Mouse (Mus musculus) thymus, postnatal 4 days (tissue): ENCODE data around the gene Il1a.
A peak's percentile ranks its signal among the peaks of the same experiment; 100 is the strongest.

ENCODE experiments used
- DNase-seq: peaks from one replicate; pipeline ENCODE4 v3.0.0; 2021

The Il1a gene

DNA sequence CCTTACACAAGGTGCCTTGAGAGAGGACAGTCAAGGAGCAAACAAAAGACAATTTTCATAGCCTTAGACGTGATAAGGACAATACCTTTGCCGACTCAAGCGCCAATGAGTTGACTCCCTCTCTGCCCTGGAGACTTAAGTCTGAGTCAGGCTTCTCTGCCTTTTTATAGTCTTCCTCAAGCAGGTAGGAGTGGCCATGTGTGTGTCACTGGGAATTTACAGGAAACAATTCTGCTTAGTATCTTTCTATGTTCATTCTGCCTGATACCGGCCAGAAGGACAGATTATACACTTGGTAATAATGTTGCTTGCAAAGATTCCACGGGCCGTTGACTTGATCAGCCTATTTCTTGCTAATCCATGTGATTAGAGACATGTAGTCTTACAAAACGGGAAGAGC is at the start of gene Il1a:
Il1a (minus strand) TSS at position 137 of the 400 bp plus-strand sequence.
- no peak for DNase-seq

DNA sequence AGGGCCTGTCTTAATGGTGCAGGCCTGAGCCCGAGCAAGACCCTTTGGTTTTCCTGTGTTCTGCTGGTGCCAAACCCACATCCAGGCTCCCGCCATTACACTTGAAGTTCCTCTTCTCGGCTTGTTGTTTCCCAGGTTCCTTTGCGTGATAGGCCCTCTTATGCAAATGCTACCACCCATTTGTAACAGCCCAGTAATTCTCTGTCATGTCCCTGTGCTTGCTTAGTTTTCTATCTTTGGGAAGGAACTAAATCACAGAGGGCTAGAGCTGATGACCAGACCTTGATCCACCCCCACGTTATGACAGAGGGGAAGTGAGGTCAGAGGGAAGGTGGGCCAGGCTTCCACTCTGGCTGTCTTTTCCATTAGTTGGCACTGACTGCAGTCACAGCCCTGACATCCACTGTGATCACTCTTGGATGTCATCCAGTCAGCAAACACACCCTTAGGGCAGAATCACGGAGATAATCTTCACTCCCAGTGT is 28.4 kb upstream of the Il1a start:
- no peak for DNase-seq

- no peak for DNase-seq
These were observed 23.7 kb upstream of the Il1a start for GRCm38 (mm10) chr2:129333471-129333870.

DNA sequence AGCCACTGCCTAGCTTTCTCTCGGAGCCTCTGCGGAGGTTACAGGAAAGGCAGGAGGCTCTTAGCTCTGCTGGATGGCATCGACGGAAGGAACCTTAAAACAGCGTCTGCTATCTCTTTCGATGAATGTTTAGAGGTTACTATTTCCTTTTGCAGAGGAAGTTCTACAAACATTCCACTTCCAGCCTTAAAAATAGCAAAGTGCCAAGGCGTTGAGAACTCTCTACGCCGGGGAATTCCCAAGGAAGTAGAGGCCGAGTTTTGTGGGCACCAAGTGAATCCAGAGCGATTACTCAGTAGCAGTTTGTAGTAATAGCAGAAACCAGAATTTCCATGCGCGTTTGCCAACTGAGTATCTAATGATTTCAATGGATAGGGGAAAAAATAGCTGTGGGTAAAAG is 20.8 kb upstream of the Il1a start:
- DNase-seq: no peak

DNA sequence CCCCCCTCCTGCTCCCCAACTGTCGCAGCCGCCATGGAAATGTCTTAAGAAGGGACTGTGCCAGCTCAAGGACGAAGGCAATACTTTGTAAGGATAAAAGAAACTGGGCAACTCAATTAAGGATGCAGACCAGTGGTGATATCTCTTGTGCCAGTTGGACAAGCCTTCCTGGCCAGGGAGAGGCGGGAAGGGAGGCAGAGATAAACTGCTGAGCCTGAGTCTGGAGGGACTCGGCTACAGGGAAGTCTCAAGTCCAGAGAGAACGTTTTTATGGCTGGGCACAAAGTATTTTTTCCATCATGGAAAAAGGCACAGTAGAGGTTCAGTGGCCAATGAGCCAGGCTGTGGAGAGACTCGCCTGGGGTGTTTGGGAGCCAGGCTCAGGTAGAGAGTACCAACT is 20.3 kb upstream of the Il1a start:
- no peak for DNase-seq

DNA sequence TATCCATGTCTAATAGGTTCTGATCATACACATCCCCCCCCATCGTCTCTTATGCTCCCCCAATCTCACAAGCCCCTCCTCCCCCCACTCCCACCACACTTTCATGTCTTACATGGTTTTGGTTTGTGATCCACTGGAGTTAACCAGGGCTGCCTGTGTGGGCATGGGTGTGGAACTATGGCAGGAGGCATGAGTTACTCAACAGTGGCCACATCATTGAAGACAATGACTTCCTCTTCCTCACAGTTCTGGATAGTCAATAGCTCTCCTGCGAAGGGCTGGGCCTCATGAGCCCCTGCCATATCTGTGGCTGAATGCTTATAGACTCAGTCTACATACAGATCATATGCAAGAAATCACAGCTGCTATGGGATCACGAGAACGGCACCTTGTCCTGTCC is 18.5 kb upstream of the Il1a start:
- no peak for DNase-seq

- DNase-seq: no peak
These were observed 14.4 kb upstream of the Il1a start for GRCm38 (mm10) chr2:129324216-129324615.

GRCm38 (mm10) chr2:129322117-129322635 is 12.4 kb upstream of the Il1a start:
- DNase-seq: no peak

GRCm38 (mm10) chr2:129320033-129320605 is 10.3 kb upstream of the Il1a start:
- DNase-seq: no peak

- DNase-seq: no peak
These were observed 6.1 kb upstream of the Il1a start for GRCm38 (mm10) chr2:129315831-129316230.

GRCm38 (mm10) chr2:129314880-129315279 is 5.1 kb upstream of the Il1a start:
- no peak for DNase-seq

DNA sequence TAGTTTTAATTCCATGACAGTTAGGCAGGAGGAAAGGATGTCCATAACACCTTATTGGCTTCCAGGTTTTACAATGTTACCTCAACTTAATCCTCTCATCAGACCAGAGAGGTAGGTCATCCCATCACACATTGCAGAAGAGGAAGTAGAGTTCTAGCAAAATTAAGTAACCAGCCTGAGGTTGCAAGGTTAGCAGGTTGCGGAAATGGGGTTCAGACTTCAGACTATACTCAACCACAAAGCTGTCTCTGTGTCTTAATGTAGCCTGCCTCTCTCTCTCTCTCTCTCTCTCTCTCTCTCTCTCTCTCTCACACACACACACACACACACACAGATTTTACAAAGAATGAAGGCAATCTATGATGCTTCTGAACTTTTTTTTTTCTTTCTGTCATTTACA is 4.2 kb upstream of the Il1a start:
- no peak for DNase-seq

DNA sequence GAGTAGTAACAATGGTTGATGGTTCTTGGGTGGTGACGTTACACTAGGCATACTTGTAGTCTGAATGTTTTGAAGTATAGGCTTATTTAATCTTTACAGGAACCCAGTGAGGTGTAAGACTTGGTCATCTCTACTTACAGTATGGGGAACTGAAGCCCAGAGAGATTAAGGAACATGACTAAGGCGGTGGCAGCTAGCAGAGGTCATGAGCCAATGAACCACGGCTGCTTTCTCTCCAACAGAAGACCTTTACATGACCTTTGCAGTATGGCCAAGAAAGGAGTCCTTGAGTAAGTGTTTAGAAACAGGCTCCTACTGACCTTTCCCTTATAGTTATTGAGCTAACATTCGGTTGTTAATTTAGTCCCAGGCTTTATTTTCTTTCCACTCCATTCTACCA is 3.8 kb downstream of the Il1a start:
- no peak for DNase-seq

DNA sequence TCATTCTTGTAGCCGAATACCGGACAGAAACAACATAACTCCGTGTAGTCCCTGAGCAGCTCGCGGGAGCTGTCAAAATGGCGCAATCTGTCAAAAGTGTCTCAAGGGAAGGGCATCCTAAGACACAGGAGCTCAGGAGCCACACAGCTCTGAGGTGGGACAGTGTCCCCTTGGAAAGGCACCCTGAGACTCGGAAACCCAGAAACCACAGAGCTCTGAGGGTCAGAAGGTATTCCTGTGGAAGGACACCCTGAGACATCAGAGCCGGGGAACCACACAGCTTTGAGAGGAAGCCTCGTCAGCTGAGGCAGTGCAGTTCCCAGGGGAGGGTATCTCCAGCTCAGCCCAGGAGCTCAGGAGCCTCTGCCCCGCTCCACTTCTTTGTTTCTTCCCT is 12.2 kb downstream of the Il1a start:
- no peak for DNase-seq

- peak; percentile 95 for DNase-seq
These were observed 12.8 kb downstream of the Il1a start, which contains the start of gene Ckap2l for GRCm38 (mm10) chr2:129296671-129297588. TSS of gene Ckap2l (minus strand) at chr2:129297212.

- DNase-seq: no peak
These were observed 13.7 kb downstream of the Il1a start for GRCm38 (mm10) chr2:129296086-129296485.

DNA sequence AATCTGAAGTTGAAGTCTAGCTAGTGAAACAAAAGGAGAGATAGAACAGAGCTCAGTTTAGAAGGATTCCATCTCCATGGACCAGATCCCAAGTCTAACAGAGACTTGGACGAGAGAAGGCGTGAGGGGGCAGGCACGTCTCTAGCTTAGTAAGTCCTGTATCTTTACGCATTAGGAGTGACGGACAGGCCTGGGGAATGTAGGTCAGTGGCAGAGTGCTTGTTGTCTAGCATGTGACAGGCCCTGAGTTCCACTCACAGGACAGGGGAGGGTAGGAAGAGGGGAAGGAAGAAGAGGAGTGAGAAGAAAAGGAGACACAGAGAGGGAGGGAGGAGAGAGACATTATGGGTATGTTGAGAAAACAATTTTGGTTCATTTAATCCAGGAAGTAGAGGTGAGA is 14.7 kb downstream of the Il1a start:
- no peak for DNase-seq

- DNase-seq: no peak
These were observed 35.9 kb downstream of the Il1a start for GRCm38 (mm10) chr2:129273823-129274222.

DNA sequence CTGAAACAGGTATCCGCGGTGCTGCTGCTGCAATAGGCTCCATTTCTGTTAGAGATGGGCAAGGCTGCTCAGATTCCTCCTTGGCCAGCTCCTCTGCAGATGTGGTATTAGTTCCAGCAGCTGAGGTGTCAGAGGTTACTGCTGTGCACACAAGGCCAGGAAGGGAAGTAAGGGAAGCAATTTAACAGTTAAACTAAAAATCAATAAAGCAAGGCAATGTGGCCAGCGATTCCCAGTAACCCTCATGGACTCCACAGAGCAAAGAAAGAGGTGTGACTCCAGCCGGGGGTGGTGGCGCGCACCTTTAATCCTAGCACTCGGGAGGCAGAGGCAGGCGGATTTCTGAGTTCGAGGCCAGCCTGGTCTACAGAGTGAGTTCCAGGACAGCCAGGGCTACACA is 39.2 kb downstream of the Il1a start:
- no peak for DNase-seq

GRCm38 (mm10) chr2:129269986-129270385 is 39.8 kb downstream of the Il1a start:
- DNase-seq: no peak

GRCm38 (mm10) chr2:129269161-129269643 is 40.6 kb downstream of the Il1a start:
- no peak for DNase-seq

DNA sequence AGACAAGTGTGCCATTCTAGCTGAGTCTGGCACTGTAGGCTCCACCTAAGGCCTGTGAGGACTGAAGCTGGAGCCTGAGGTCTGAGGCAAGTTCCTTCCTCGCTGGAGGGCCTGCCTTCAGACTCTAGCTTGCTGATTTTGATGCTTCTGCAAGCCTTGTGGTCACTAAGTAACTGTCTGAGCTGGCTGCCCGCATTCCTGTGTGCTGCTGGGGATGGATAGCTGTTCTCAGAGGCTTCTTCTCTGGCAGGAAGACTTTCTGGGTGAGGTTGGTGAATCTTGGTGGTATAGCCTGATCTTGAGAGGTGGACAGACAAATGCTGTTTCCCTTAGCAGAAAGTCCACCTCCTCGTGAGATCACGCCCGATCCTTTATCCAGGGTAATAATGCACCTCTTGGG is 42.0 kb downstream of the Il1a start:
- no peak for DNase-seq

DNA sequence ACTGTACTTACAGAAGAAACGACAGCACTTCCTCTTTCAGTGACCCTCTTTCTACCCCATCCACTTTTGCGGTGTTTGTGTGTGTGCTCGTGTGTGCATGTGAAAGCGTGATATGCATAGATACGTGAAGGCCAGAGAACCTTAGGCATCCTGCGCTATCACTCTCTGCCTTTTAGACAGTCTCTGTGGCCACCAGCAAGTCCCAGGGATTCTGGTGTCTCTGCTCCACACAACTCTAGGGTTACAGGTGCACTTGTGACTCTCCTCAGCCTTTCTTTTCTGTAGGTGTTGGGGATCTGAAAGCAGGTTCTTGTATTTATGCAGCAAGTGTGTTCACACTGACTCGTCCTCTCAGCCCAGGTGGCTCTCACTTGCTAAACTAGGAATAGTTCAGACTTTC is 44.5 kb downstream of the Il1a start:
- DNase-seq: no peak

GRCm38 (mm10) chr2:129263073-129263472 is 46.7 kb downstream of the Il1a start:
- DNase-seq: no peak
